Mouse (Mus musculus): ENCODE results near the gene Vps52. TPM values are rescaled to one million over a fixed set of nuclear protein-coding genes. Genes with fewer than 3 reads are reported as not detected.

Gene Vps52
- polyA plus RNA-seq, 1 experiment = 70.5 TPM

GRCm38 (mm10) chr17:33919351-33920281 lies 36.0 kb upstream of the Vps52 start:
- DNase-seq (ENCODE audit: extremely low spot score in 1 of 2, low spot score in 1 of 2) = peak in 1 of 2 experiments; percentile 63

GRCm38 (mm10) chr17:33920282-33921097 lies 35.1 kb upstream of the Vps52 start:
- DNase-seq (ENCODE audit: extremely low spot score in 1 of 2, low spot score in 1 of 2) = peak in 1 of 2 experiments; percentile 90

- no peak for DNase-seq (ENCODE audit: extremely low spot score in 1 of 2, low spot score in 1 of 2)
Observed at GRCm38 (mm10) chr17:33921361-33921760, 34.3 kb upstream of the Vps52 start.

GRCm38 (mm10) chr17:33924577-33925283 lies 30.9 kb upstream of the Vps52 start:
- no peak for DNase-seq (ENCODE audit: extremely low spot score in 1 of 2, low spot score in 1 of 2)

GRCm38 (mm10) chr17:33925406-33926116 lies 30.1 kb upstream of the Vps52 start:
- no peak for DNase-seq (ENCODE audit: extremely low spot score in 1 of 2, low spot score in 1 of 2)

GRCm38 (mm10) chr17:33926207-33926932 lies 29.2 kb upstream of the Vps52 start:
- no peak for DNase-seq (ENCODE audit: extremely low spot score in 1 of 2, low spot score in 1 of 2)

GRCm38 (mm10) chr17:33928251-33928947 lies 27.2 kb upstream of the Vps52 start:
- DNase-seq (ENCODE audit: extremely low spot score in 1 of 2, low spot score in 1 of 2) = no peak

GRCm38 (mm10) chr17:33929371-33930279 lies 26.0 kb upstream of the Vps52 start, which contains the start of gene Rgl2:
Gene Rgl2 (plus strand): TSS chr17:33929543.
- DNase-seq (ENCODE audit: extremely low spot score in 1 of 2, low spot score in 1 of 2) = peak; percentile 69 to 94

GRCm38 (mm10) chr17:33930280-33931158 lies 25.1 kb upstream of the Vps52 start:
- peak in 1 of 2 experiments; percentile 80 for DNase-seq (ENCODE audit: extremely low spot score in 1 of 2, low spot score in 1 of 2)

- DNase-seq (ENCODE audit: extremely low spot score in 1 of 2, low spot score in 1 of 2) = no peak
Observed at GRCm38 (mm10) chr17:33931159-33931866, 24.3 kb upstream of the Vps52 start.

GRCm38 (mm10) chr17:33931947-33932346 lies 23.7 kb upstream of the Vps52 start:
- DNase-seq (ENCODE audit: extremely low spot score in 1 of 2, low spot score in 1 of 2) = no peak

- DNase-seq (ENCODE audit: extremely low spot score in 1 of 2, low spot score in 1 of 2) = no peak
Observed at GRCm38 (mm10) chr17:33932448-33932847, 23.2 kb upstream of the Vps52 start.

GRCm38 (mm10) chr17:33932970-33933369 lies 22.6 kb upstream of the Vps52 start:
- DNase-seq (ENCODE audit: extremely low spot score in 1 of 2, low spot score in 1 of 2) = no peak

GRCm38 (mm10) chr17:33935422-33936055 lies 20.1 kb upstream of the Vps52 start:
- no peak for DNase-seq (ENCODE audit: extremely low spot score in 1 of 2, low spot score in 1 of 2)

GRCm38 (mm10) chr17:33936993-33937392 lies 18.6 kb upstream of the Vps52 start:
- DNase-seq (ENCODE audit: extremely low spot score in 1 of 2, low spot score in 1 of 2) = no peak

- DNase-seq (ENCODE audit: extremely low spot score in 1 of 2, low spot score in 1 of 2) = no peak
Observed at GRCm38 (mm10) chr17:33938783-33939182, 16.8 kb upstream of the Vps52 start.
